Mouse (Mus musculus) limb, embryonic 15.5 days (tissue): ENCODE measurements around the gene Cisd3. TPM values are rescaled to one million over a fixed set of nuclear protein-coding genes. Genes with fewer than 3 reads are reported as not detected.
"Not testable (repeated sequence)": the region's sequence is repeated elsewhere in the genome, so short reads cannot be mapped to it uniquely, and the experiment has no call there.

Experiments used
- ATAC-seq: fragments of 200-750 bp; cut with Nextera tagmentation; 2 replicates; pipeline ENCODE4 v1.8.0; 2017; ENCODE audit warnings: low read depth, moderate TSS enrichment; ENCODE audit not compliant: insufficient number of reproducible peaks, low FRiP score, low TSS enrichment
- H3K27ac ChIP-seq: fragments of 300-500 bp; sonication (generic); 2 replicates; pipeline ENCODE4 v1.5.1; 2015; ENCODE audit warnings: moderate library complexity, mild to moderate bottlenecking, inconsistent platforms
- H3K27me3 ChIP-seq: fragments of 300-500 bp; sonication (generic); 2 replicates; pipeline ENCODE4 v1.6.1; 2015; ENCODE audit warnings: inconsistent platforms
- H3K36me3 ChIP-seq: fragments of 300-500 bp; sonication (generic); 2 replicates; pipeline ENCODE4 v1.6.1; 2015; ENCODE audit warnings: inconsistent platforms
- H3K4me1 ChIP-seq: fragments of 300-500 bp; sonication (generic); 2 replicates; pipeline ENCODE4 v1.6.1; 2015; ENCODE audit warnings: inconsistent platforms
- H3K4me2 ChIP-seq: fragments of 300-500 bp; sonication (generic); 2 replicates; pipeline ENCODE4 v1.6.1; 2015; ENCODE audit warnings: mild to moderate bottlenecking, inconsistent platforms
- H3K4me3 ChIP-seq: fragments of 300-500 bp; sonication (generic); 2 replicates; pipeline ENCODE4 v1.5.1; 2015; ENCODE audit warnings: mild to moderate bottlenecking, inconsistent platforms
- H3K9ac ChIP-seq: fragments of 300-500 bp; sonication (generic); 2 replicates; pipeline ENCODE4 v1.6.1; 2015; ENCODE audit warnings: inconsistent platforms
- H3K9me3 ChIP-seq: fragments of 300-500 bp; sonication (generic); 2 replicates; pipeline ENCODE4 v1.6.1; 2016; ENCODE audit warnings: inconsistent platforms
- WGBS: fragments of 180-500 bp; shearing (Covaris S2); methylation state at CpG from one replicate; pipeline ENCODE4 v1.1.7; 2015; 5-methylcytosine and 5-hydroxymethylcytosine counted together
- polyA plus RNA-seq: library from polyadenylated mRNA; unstranded; fragments of >200 nt; fragmentation: Nextera tagmentation; extraction: Ambion mirVana; gene quantifications from 2 replicates; pipeline ENCODE4 v1.2.1, GENCODE M21; 2015

The Cisd3 gene
- polyA plus RNA-seq, 1 experiment from 2014 or later, result 13.5 TPM

- WGBS, result 86% methylated on average over 6 of the region's 6 CpGs
- ATAC-seq, result not testable (repeated sequence)
These were observed 27.7 kb upstream of the Cisd3 start for GRCm38 (mm10) chr11:97657967-97658366.

GRCm38 (mm10) chr11:97658751-97659266 lies 26.8 kb upstream of the Cisd3 start:
- no peak overlapping the region for H3K9ac ChIP-seq
- 63% methylated on average over 11 of the region's 11 CpGs for WGBS
- H3K27ac ChIP-seq, result no peak overlapping the region
- peaks cover 43% of the 10 kb centered on the region for H3K4me1 ChIP-seq
- peaks cover 17% of the 10 kb centered on the region for H3K27me3 ChIP-seq
- no peak for ATAC-seq
- peak overlapping the region; percentile 77 for H3K4me3 ChIP-seq
- 0 out of 2 replicates have a peak, but pooled peaks cover 4% of the 10 kb centered on the region for H3K36me3 ChIP-seq
- no peak overlapping the region for H3K4me2 ChIP-seq
- no peaks in the 10 kb centered on the region for H3K9me3 ChIP-seq

More at GRCm38 (mm10) chr11:97657967-97658366, 27.7 kb upstream of the Cisd3 start:
- Histone ChIP-seq H3K27me3 (peaks cover 17% of the 10 kb centered on the region), H3K4me1 (peaks cover 43% of the 10 kb centered on the region)
- not testable (repeated sequence) for H3K4me3 ChIP-seq, H3K36me3 ChIP-seq, H3K27ac ChIP-seq, H3K9me3 ChIP-seq, H3K9ac ChIP-seq, H3K4me2 ChIP-seq

- Histone ChIP-seq H3K9me3 (no peaks in the 10 kb centered on the region), H3K4me2 (peak overlapping the region; percentile 82), H3K4me3 (peak overlapping the region; percentile 77), H3K9ac (peak overlapping the region; percentile 90), H3K36me3 (0 out of 2 replicates have a peak, but pooled peaks cover 4% of the 10 kb centered on the region), H3K27me3 (peaks cover 17% of the 10 kb centered on the region), H3K27ac (peak overlapping the region; percentile 80), H3K4me1 (peaks cover 49% of the 10 kb centered on the region)
- no peak for ATAC-seq
- WGBS, result 8% methylated on average over 13 of the region's 13 CpGs
These were observed 26.2 kb upstream of the Cisd3 start for GRCm38 (mm10) chr11:97659267-97659989.

GRCm38 (mm10) chr11:97659990-97660714 lies 25.5 kb upstream of the Cisd3 start:
- H3K36me3 ChIP-seq, result 0 out of 2 replicates have a peak, but pooled peaks cover 3% of the 10 kb centered on the region
- H3K9me3 ChIP-seq, result no peaks in the 10 kb centered on the region
- peak overlapping the region; percentile 90 for H3K9ac ChIP-seq
- H3K27me3 ChIP-seq, result peaks cover 17% of the 10 kb centered on the region
- under 1% methylated on average over 73 of the region's 78 CpGs for WGBS
- peak; percentile 85 for ATAC-seq
- H3K4me3 ChIP-seq, result peak overlapping the region; percentile 77
- peak overlapping the region; percentile 80 for H3K27ac ChIP-seq
- peak overlapping the region; percentile 82 for H3K4me2 ChIP-seq
- peaks cover 56% of the 10 kb centered on the region for H3K4me1 ChIP-seq

- Histone ChIP-seq H3K27ac (no peak overlapping the region), H3K4me3 (peak overlapping the region; percentile 87), H3K9ac (peak overlapping the region; percentile 33; the same call in 1 of the 2 replicates), H3K4me2 (peak overlapping the region; percentile 82), H3K27me3 (peaks cover 17% of the 10 kb centered on the region), H3K9me3 (no peaks in the 10 kb centered on the region), H3K36me3 (peaks cover 8% of the 10 kb centered on the region), H3K4me1 (peaks cover 62% of the 10 kb centered on the region)
- 2% methylated on average over 27 of the region's 27 CpGs for WGBS
- ATAC-seq, result no peak
These were observed 24.6 kb upstream of the Cisd3 start for GRCm38 (mm10) chr11:97660734-97661647.

GRCm38 (mm10) chr11:97661648-97662133 lies 23.9 kb upstream of the Cisd3 start:
- WGBS, result 2% methylated on average over 20 of the region's 20 CpGs
- Histone ChIP-seq H3K9me3 (no peaks in the 10 kb centered on the region), H3K36me3 (peaks cover 15% of the 10 kb centered on the region), H3K27ac (no peak overlapping the region), H3K4me1 (peaks cover 58% of the 10 kb centered on the region), H3K27me3 (peaks cover 17% of the 10 kb centered on the region), H3K4me3 (peak overlapping the region; percentile 87), H3K9ac (no peak overlapping the region), H3K4me2 (peak overlapping the region; percentile 69)
- no peak for ATAC-seq

- H3K36me3 ChIP-seq, result peaks cover 21% of the 10 kb centered on the region
- 0 out of 2 replicates have a peak overlapping the region, but pooled peaks have one; percentile 71 for H3K9ac ChIP-seq
- H3K4me1 ChIP-seq, result peaks cover 56% of the 10 kb centered on the region
- no peaks in the 10 kb centered on the region for H3K9me3 ChIP-seq
- H3K27ac ChIP-seq, result 0 out of 2 replicates have a peak overlapping the region, but pooled peaks have one; percentile 84
- H3K4me3 ChIP-seq, result peak overlapping the region; percentile 87
- ATAC-seq, result no peak
- H3K4me2 ChIP-seq, result peak overlapping the region; percentile 69
- H3K27me3 ChIP-seq, result peaks cover 17% of the 10 kb centered on the region
- 1% methylated on average over 21 of the region's 21 CpGs for WGBS
These were observed 23.3 kb upstream of the Cisd3 start for GRCm38 (mm10) chr11:97662207-97662892.

GRCm38 (mm10) chr11:97662893-97663527 lies 22.6 kb upstream of the Cisd3 start, which contains the start of gene Mllt6:
TSS of gene Mllt6 (plus strand) at chr11:97663414.
- H3K4me1 ChIP-seq, result peaks cover 56% of the 10 kb centered on the region
- H3K4me3 ChIP-seq, result peak within 1 kb of the TSS; percentile 87
- H3K27ac ChIP-seq, result peak within 1 kb of the TSS; percentile 84
- peak; percentile 50 for ATAC-seq
- peak within 1 kb of the TSS; percentile 71 for H3K9ac ChIP-seq
- H3K4me2 ChIP-seq, result peak within 1 kb of the TSS; percentile 69
- no peaks in the 10 kb centered on the region for H3K9me3 ChIP-seq
- peaks cover 17% of the 10 kb centered on the region for H3K27me3 ChIP-seq
- 1% methylated on average over 28 of the region's 76 CpGs for WGBS
- peaks cover 24% of the 10 kb centered on the region for H3K36me3 ChIP-seq

- Histone ChIP-seq H3K9ac (peak overlapping the region; percentile 71), H3K36me3 (peaks cover 31% of the 10 kb centered on the region), H3K27me3 (peaks cover 17% of the 10 kb centered on the region), H3K4me3 (peak overlapping the region; percentile 87), H3K9me3 (no peaks in the 10 kb centered on the region), H3K4me2 (peak overlapping the region; percentile 69), H3K4me1 (peaks cover 55% of the 10 kb centered on the region), H3K27ac (peak overlapping the region; percentile 84)
- no peak for ATAC-seq
- under 1% methylated on average over 39 of the region's 57 CpGs for WGBS
These were observed 21.9 kb upstream of the Cisd3 start for GRCm38 (mm10) chr11:97663528-97664338.

GRCm38 (mm10) chr11:97664339-97664665 lies 21.3 kb upstream of the Cisd3 start:
- 0% methylated on average over 6 of the region's 8 CpGs for WGBS
- peaks cover 54% of the 10 kb centered on the region for H3K4me1 ChIP-seq
- no peak for ATAC-seq
- H3K9me3 ChIP-seq, result no peaks in the 10 kb centered on the region
- H3K4me2 ChIP-seq, result peak overlapping the region; percentile 69
- H3K36me3 ChIP-seq, result peaks cover 37% of the 10 kb centered on the region
- H3K27ac ChIP-seq, result peak overlapping the region; percentile 84
- peaks cover 17% of the 10 kb centered on the region for H3K27me3 ChIP-seq
- peak overlapping the region; percentile 71 for H3K9ac ChIP-seq
- H3K4me3 ChIP-seq, result peak overlapping the region; percentile 87
